Mouse (Mus musculus): ENCODE results near the gene H2-DMb2.

DNA sequence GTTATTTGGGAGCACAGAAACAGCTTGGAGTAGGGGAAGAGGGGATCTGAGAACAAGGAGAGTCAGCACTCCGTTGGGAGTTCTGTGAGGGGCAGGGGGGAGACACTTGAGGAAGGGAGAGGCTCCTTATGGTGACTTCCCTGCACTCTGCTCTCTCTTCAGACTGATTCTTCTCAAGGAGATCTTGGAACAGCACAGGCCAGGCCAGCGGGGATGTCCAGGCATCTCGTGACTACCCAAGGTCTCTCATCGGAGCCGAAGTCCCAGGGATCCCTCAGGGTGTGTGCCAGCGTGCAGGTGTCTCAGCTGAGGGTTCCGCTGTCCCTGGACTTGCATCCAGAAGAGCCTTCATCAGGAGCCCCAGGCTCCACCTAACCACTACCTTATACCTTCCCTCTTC is 4.5 kb upstream of the H2-DMb2 start:
- TF ChIP-seq POLR2A (IDR thresholded peaks at IDR 0.05; ENCODE audit: borderline replicate concordance, insufficient read depth, low read length) = no peak
- no peak for TF ChIP-seq CTCF (IDR thresholded peaks at IDR 0.05; ENCODE audit: borderline replicate concordance, insufficient read depth, low read depth, low read length)

Measured in cerebellum, adult 2 months (tissue).